Mouse (Mus musculus) heart, embryonic 14.5 days (tissue): Measurements from ENCODE around the gene Slc25a42. TPM values are rescaled to one million over a fixed set of nuclear protein-coding genes. Genes with fewer than 3 reads are reported as not detected.

Experiments used
- ATAC-seq: fragments of 200-750 bp; cut with Nextera tagmentation; 2 replicates; pipeline ENCODE4 v1.8.0; 2017; ENCODE audit warnings: low read depth, moderate TSS enrichment; ENCODE audit not compliant: insufficient number of reproducible peaks, insufficient read depth, low FRiP score
- H3K27ac ChIP-seq, 2 experiments: fragments of 200-500 bp in 1 of 2; fragments of 300-500 bp in 1 of 2; sonication (generic) in 1 of 2; replicated peaks in 1 of 2; 2 replicates each; pipeline ENCODE4 v1.5.1; 2012 to 2014; ENCODE audit warnings: low read depth in 2 of 2, low read length in 2 of 2, control low read depth in 1 of 2, mild to moderate bottlenecking in 1 of 2, mixed read lengths in 1 of 2; ENCODE audit not compliant: control insufficient read depth in 1 of 2, insufficient read depth in 1 of 2
- H3K27me3 ChIP-seq: fragments of 300-500 bp; sonication (generic); 2 replicates; pipeline ENCODE4 v1.6.1; 2014; ENCODE audit warnings: mild to moderate bottlenecking, low read length, control low read depth; ENCODE audit not compliant: control insufficient read depth, insufficient read depth
- H3K36me3 ChIP-seq: fragments of 300-500 bp; sonication (generic); 2 replicates; pipeline ENCODE4 v1.6.1; 2014; ENCODE audit warnings: mild to moderate bottlenecking, control low read depth, low read length, mixed read lengths; ENCODE audit not compliant: control insufficient read depth, insufficient read depth
- H3K4me1 ChIP-seq, 2 experiments: fragments of 200-500 bp in 1 of 2; fragments of 300-500 bp in 1 of 2; sonication (generic) in 1 of 2; 2 replicates each; pipeline ENCODE4 v1.6.1; 2012 to 2014; ENCODE audit warnings: low read length in 2 of 2, control low read depth in 1 of 2, mixed read lengths in 1 of 2; ENCODE audit not compliant: control insufficient read depth in 2 of 2, insufficient read depth in 2 of 2
- H3K4me2 ChIP-seq: fragments of 300-500 bp; sonication (generic); 2 replicates; pipeline ENCODE4 v1.6.1; 2014; ENCODE audit warnings: mild to moderate bottlenecking, low read length
- H3K4me3 ChIP-seq, 2 experiments: fragments of 200-500 bp in 1 of 2; fragments of 300-500 bp in 1 of 2; sonication (generic) in 1 of 2; 2 replicates each; pipeline ENCODE4 v1.5.1; 2012 to 2014; ENCODE audit warnings: low read length in 2 of 2, mild to moderate bottlenecking in 2 of 2, control low read depth in 1 of 2, low read depth in 1 of 2, moderate library complexity in 1 of 2; ENCODE audit not compliant: control insufficient read depth in 1 of 2, insufficient read depth in 1 of 2
- H3K9ac ChIP-seq: fragments of 300-500 bp; sonication (generic); 2 replicates; pipeline ENCODE4 v1.6.1; 2014; ENCODE audit warnings: mild to moderate bottlenecking, low read length
- H3K9me3 ChIP-seq: fragments of 300-500 bp; sonication (generic); 2 replicates; pipeline ENCODE4 v1.6.1; 2016; ENCODE audit warnings: low read length, control low read depth; ENCODE audit not compliant: control insufficient read depth
- WGBS: fragments of 180-500 bp; shearing (Covaris S2); extraction: QIAGEN DNeasy Blood & Tissue Kit; methylation state at CpG from one replicate; pipeline ENCODE4 v1.1.7; 2014; 5-methylcytosine and 5-hydroxymethylcytosine counted together
- polyA plus RNA-seq: library from polyadenylated mRNA; unstranded; fragments of >200 nt; fragmentation: Nextera tagmentation; extraction: Ambion mirVana; gene quantifications from 2 replicates; pipeline ENCODE4 v1.2.1, GENCODE M21; 2014

The Slc25a42 gene
- polyA plus RNA-seq, 1 experiment from 2014 or later, result 7.1 TPM

- Histone ChIP-seq H3K36me3 (no peaks in the 10 kb centered on the region), H3K9ac (no peak overlapping the region), H3K4me2 (no peak overlapping the region), H3K27me3 (no peaks in the 10 kb centered on the region), H3K4me1 (peaks cover 4 to 21% of the 10 kb centered on the region in 2 experiments), H3K27ac (no peak overlapping the region), H3K4me3 (no peak overlapping the region), H3K9me3 (no peaks in the 10 kb centered on the region)
- no peak for ATAC-seq
- 78% methylated on average over 4 of the region's 4 CpGs for WGBS
These were observed 9.0 kb downstream of the Slc25a42 start for GRCm38 (mm10) chr8:70203072-70203471.

DNA sequence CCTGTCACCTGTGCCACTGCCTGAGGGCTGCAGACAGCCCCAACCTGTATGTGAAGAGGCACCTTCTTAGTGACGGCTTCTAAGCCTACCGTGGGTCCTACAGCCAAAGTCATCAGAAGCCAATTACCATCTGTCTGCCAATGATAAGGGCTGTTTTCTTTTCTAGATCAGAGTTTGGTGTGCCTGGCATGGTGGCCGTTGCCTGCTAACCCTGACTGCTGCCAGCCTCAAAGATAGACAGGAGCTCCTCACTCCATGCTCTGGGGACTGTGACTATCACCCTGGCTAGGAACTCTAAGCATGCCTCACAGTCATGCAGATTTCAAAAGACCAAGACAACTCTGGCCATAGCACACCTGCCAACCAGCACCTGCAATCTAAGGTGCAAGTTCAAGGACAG, 10.7 kb downstream of the Slc25a42 start:
- ATAC-seq, result no peak
- H3K4me1 ChIP-seq, result peaks cover 4 to 21% of the 10 kb centered on the region in 2 experiments
- no peaks in the 10 kb centered on the region for H3K27me3 ChIP-seq
- H3K27ac ChIP-seq, result no peak overlapping the region
- WGBS, result 50% methylated on average over 3 of the region's 3 CpGs
- H3K9ac ChIP-seq, result no peak overlapping the region
- H3K36me3 ChIP-seq, result no peaks in the 10 kb centered on the region
- no peak overlapping the region for H3K4me3 ChIP-seq
- H3K9me3 ChIP-seq, result no peaks in the 10 kb centered on the region
- no peak overlapping the region for H3K4me2 ChIP-seq

- peak overlapping the region; percentile 16; the same call in 1 of the 2 replicates for H3K9ac ChIP-seq
- WGBS, result 66% methylated on average over 5 of the region's 5 CpGs
- H3K4me2 ChIP-seq, result no peak overlapping the region
- H3K4me3 ChIP-seq, result no peak overlapping the region
- H3K27ac ChIP-seq, result no peak overlapping the region
- H3K36me3 ChIP-seq, result no peaks in the 10 kb centered on the region
- no peak; the same call in 1 of the 2 replicates for ATAC-seq
- peaks cover 4 to 21% of the 10 kb centered on the region in 2 experiments for H3K4me1 ChIP-seq
- no peaks in the 10 kb centered on the region for H3K27me3 ChIP-seq
- no peaks in the 10 kb centered on the region for H3K9me3 ChIP-seq
These were observed 11.9 kb downstream of the Slc25a42 start for GRCm38 (mm10) chr8:70200098-70200681.

DNA sequence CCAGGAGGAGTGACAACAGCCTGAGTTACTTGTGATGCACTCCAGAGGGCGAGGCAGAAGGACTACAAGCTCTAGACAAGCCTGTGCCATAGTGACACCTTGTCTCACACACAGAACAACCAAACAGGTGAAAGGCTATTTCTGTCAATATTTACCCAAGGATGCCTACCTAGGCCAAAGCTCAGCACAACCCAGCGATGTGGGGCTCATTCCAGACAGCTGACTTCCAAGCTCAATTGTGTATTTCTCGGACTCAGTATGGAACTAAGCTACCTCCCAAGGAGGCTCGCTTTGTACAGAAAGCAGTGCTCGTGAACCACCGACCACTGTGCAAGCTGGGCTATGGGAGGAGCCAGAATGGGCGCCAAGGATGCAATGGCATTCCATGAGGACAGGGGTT, 14.5 kb downstream of the Slc25a42 start:
- 56% methylated on average over 7 of the region's 7 CpGs for WGBS
- 0 out of 2 replicates have a peak, but pooled peaks cover 4% of the 10 kb centered on the region for H3K36me3 ChIP-seq
- no peak for ATAC-seq

DNA sequence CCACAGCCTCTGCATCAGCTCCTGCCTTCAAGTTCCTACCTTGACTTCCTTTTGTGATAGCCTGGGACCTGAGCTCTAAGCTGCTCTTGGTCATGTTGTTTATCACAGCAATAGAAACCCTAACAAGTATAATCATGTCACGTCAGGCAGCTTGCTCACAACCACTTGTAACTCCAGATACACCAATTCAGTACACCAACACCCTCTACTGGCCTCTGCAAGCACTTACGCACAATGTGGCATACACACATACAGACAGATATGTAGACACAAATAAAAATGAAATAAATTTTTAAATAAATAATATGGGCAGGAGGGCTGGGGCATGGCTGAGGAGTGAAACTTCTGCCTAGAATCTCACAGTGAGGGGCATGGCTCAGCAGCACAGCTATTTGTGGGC, 16.3 kb downstream of the Slc25a42 start:
- H3K9ac ChIP-seq, result no peak overlapping the region
- no peak overlapping the region for H3K4me2 ChIP-seq
- peaks cover 0 to 7% of the 10 kb centered on the region in 2 experiments; a peak in 1 of 4 replicates for H3K4me1 ChIP-seq
- H3K27me3 ChIP-seq, result no peaks in the 10 kb centered on the region
- H3K9me3 ChIP-seq, result no peaks in the 10 kb centered on the region
- ATAC-seq, result no peak
- H3K27ac ChIP-seq, result no peak overlapping the region
- H3K36me3 ChIP-seq, result 0 out of 2 replicates have a peak, but pooled peaks cover 9% of the 10 kb centered on the region
- no peak overlapping the region for H3K4me3 ChIP-seq
- 82% methylated on average over 2 of the region's 2 CpGs for WGBS

More for the DNA sequence above, 14.5 kb downstream of the Slc25a42 start:
- peaks cover 0 to 8% of the 10 kb centered on the region in 2 experiments; a peak in 1 of 4 replicates for H3K4me1 ChIP-seq
- no peak overlapping the region for H3K4me2 ChIP-seq
- H3K4me3 ChIP-seq, result no peak overlapping the region
- H3K9ac ChIP-seq, result no peak overlapping the region
- H3K27me3 ChIP-seq, result no peaks in the 10 kb centered on the region
- H3K27ac ChIP-seq, result no peak overlapping the region
- no peaks in the 10 kb centered on the region for H3K9me3 ChIP-seq

DNA sequence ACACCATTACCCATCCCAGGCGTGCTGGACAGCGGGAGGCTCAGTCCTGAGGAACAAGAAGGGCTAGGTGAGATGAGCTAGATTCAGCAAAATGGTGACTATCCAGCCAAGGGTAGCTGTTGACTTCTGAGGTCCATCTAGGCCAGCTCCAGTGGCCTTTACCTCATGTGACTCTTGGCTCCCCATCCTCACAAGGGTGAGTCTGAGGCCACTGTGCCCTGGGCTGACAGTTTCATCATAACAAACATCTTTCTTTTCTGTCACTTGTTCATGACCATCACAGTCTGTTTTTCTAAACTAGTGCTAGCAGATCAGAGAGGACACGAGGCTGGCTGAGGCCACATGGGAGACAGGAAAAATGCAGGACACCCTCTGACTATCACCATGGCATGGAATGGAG, 17.9 kb downstream of the Slc25a42 start:
- WGBS, result 73% methylated on average over 3 of the region's 3 CpGs
- Histone ChIP-seq H3K27ac (no peak overlapping the region), H3K9ac (no peak overlapping the region), H3K4me3 (no peak overlapping the region), H3K4me2 (no peak overlapping the region), H3K36me3 (0 out of 2 replicates have a peak, but pooled peaks cover 18% of the 10 kb centered on the region), H3K27me3 (no peaks in the 10 kb centered on the region), H3K9me3 (no peaks in the 10 kb centered on the region), H3K4me1 (no peaks in the 10 kb centered on the region)
- no peak for ATAC-seq

DNA sequence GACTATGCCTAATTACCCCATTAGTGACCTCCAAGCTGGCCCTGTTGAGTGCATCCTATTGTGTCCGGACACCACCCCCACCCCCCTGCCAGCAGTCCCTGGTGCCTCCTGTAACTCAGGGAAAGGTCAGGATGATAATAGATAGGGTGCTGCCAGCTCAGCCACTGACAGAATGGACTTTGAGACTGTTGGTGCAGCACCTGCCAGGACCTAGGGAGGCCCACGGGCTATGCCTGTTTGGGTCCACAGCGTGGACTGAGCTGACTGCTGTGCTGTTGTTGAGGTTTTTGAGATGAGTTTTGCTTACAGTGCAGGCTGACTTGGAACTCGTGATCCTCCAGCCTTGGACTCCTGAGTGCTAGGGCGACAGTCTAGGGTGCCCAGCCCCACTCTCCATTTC, 18.9 kb downstream of the Slc25a42 start:
- Histone ChIP-seq H3K4me3 (no peak overlapping the region), H3K36me3 (0 out of 2 replicates have a peak, but pooled peaks cover 26% of the 10 kb centered on the region), H3K27ac (no peak overlapping the region), H3K9me3 (no peaks in the 10 kb centered on the region), H3K4me2 (no peak overlapping the region), H3K27me3 (no peaks in the 10 kb centered on the region), H3K9ac (no peak overlapping the region), H3K4me1 (no peaks in the 10 kb centered on the region)
- no peak for ATAC-seq
- WGBS, result 73% methylated on average over 5 of the region's 5 CpGs

DNA sequence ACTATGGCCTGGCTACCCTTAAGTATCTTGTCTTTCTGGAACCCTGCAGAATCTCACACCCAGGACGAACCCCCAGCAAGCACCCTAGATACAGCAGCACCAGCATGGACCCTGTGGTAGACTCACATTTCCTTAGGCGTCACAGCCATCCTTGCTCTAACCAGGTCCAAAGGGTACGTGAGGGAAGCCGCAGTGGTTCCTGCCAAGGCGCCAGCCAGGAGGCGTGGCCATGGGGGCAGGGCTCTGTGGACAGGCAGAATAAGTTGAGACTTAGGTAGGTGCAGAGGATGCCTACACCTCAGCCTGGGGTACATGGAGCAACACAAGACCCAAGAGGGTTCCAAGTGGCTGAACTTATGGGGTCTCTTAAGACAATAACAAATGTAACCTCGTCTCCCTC, 23.4 kb downstream of the Slc25a42 start:
- Histone ChIP-seq H3K27ac (no peak overlapping the region), H3K9me3 (no peaks in the 10 kb centered on the region), H3K27me3 (no peaks in the 10 kb centered on the region), H3K4me1 (no peaks in the 10 kb centered on the region), H3K4me2 (no peak overlapping the region), H3K9ac (no peak overlapping the region), H3K36me3 (0 out of 2 replicates have a peak, but pooled peaks cover 32% of the 10 kb centered on the region), H3K4me3 (no peak overlapping the region)
- ATAC-seq, result no peak
- 69% methylated on average over 7 of the region's 7 CpGs for WGBS
